Mouse (Mus musculus) cerebellum, adult 2 months (tissue): ENCODE results near the gene Il20ra.

Experiments
- CTCF ChIP-seq: fragments of 200-500 bp; IDR thresholded peaks from 2 replicates; pipeline ENCODE4 v1.5.1; 2011; ENCODE audit warnings: low read depth, mild to moderate bottlenecking, control low read depth, low read length, moderate library complexity, borderline replicate concordance; ENCODE audit not compliant: insufficient read depth
- POLR2A ChIP-seq: fragments of 200-500 bp; IDR thresholded peaks from 2 replicates; pipeline ENCODE4 v1.6.1; 2011; ENCODE audit warnings: low read length, control low read depth, borderline replicate concordance; ENCODE audit not compliant: insufficient read depth

DNA sequence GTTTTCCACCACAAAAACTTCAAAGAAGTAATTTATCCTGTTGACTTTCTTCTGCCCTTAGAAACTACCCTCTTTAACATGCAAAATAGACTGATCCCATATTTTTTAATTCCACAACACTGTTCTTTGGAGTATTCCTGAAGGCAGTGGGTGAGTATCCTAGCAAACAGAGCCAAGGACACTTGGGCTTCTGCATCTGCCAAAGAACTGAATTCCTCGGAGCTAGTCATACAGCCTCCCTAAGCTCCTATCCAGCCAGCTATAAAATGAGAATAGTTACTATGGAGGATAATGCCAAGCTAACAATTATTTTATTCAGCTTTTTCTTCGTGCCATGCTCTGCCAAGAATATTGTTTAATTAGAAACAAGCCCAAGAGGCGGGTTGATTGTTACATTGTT, 9.9 kb downstream of the Il20ra start:
- TF ChIP-seq CTCF (no peak), POLR2A (no peak)
